Mouse (Mus musculus): ENCODE measurements at regions not wholly inside any gene's neighbourhood (a gene's known extent, or its start where the extent isn't known, plus 50 kb on each side); places are given as distances from the start of the nearest gene placed in this dataset.
"Not testable (repeated sequence)": the region's sequence is repeated elsewhere in the genome, so short reads cannot be mapped to it uniquely, and the experiment has no call there.

GRCm38 (mm10) chr13:80709531-80710306 is 173.5 kb upstream of the Arrdc3 start:
- no peaks in the 10 kb centered on the region; the same call in 1 of the 2 replicates for H3K4me1 ChIP-seq (ENCODE audit: control insufficient read depth, insufficient read depth, low read length)
- peak in 1 of 2 experiments; percentile 14 for DNase-seq
- no peaks in the 10 kb centered on the region for H3K36me3 ChIP-seq (ENCODE audit: control insufficient read depth, insufficient read depth, low read length)
- H3K79me2 ChIP-seq (replicated peaks; ENCODE audit: control insufficient read depth, insufficient read depth, low read length): no peaks in the 10 kb centered on the region
- H3K27me3 ChIP-seq (ENCODE audit: control insufficient read depth, insufficient read depth, low read length): no peaks in the 10 kb centered on the region
- intact Hi-C loops (cut with DNase I): no loop called here
- no peak overlapping the region for H3K9ac ChIP-seq (ENCODE audit: low read depth, low read length)
- WGBS: 33% methylated on average over 9 of the region's 9 CpGs
- no peak overlapping the region for H3K27ac ChIP-seq
- H3K4me3 ChIP-seq: no peak overlapping the region
- no peak for TF ChIP-seq CTCF (IDR thresholded peaks at IDR 0.05)
- no peak for TF ChIP-seq EP300 (IDR thresholded peaks at IDR 0.05; ENCODE audit: insufficient read depth, low read depth, low read length)
- TF ChIP-seq POLR2A (IDR thresholded peaks at IDR 0.05; ENCODE audit: insufficient read depth, low read depth, low read length): no peak

DNA sequence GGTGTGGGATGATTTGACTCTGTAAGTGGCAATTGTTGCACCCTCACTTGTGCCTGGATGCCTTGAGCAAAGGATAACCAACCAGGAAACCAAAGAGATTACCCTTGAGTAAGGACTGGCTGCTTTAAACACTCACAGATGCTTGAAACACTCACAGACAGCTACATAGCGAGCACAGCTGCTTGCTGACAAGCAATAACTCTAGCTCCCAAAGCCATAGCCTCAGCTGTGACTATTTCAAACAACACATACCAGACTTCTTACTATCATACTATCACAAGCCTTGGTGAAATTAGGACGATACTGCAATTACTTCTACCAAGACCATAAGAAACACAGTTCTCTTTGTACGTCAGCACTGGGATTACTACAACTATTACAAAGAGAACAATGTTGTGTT is 163.9 kb upstream of the Arrdc3 start:
- TF ChIP-seq CTCF (IDR thresholded peaks at IDR 0.05): no peak
- TF ChIP-seq EP300 (IDR thresholded peaks at IDR 0.05; ENCODE audit: insufficient read depth, low read depth, low read length): no peak
- no peak for TF ChIP-seq POLR2A (IDR thresholded peaks at IDR 0.05; ENCODE audit: insufficient read depth, low read depth, low read length)
- WGBS: 59% methylated on average over 3 of the region's 3 CpGs

GRCm38 (mm10) chr13:80723215-80724006 is 159.8 kb upstream of the Arrdc3 start:
- Histone ChIP-seq H3K4me1 (ENCODE audit: control insufficient read depth, insufficient read depth, low read length) (no peaks in the 10 kb centered on the region), H3K79me2 (replicated peaks; ENCODE audit: control insufficient read depth, insufficient read depth, low read length) (no peaks in the 10 kb centered on the region), H3K27me3 (ENCODE audit: control insufficient read depth, insufficient read depth, low read length) (no peaks in the 10 kb centered on the region), H3K4me3 (no peak overlapping the region), H3K27ac (no peak overlapping the region), H3K36me3 (ENCODE audit: control insufficient read depth, insufficient read depth, low read length) (no peaks in the 10 kb centered on the region), H3K9ac (ENCODE audit: low read depth, low read length) (no peak overlapping the region)
- 51% methylated on average over 4 of the region's 4 CpGs for WGBS
- intact Hi-C loops (cut with DNase I): no loop called here
- no peak for DNase-seq
- TF ChIP-seq CTCF (IDR thresholded peaks at IDR 0.05): no peak
- no peak for TF ChIP-seq EP300 (IDR thresholded peaks at IDR 0.05; ENCODE audit: insufficient read depth, low read depth, low read length)
- TF ChIP-seq POLR2A (IDR thresholded peaks at IDR 0.05; ENCODE audit: insufficient read depth, low read depth, low read length): no peak

More for the DNA sequence above, 163.9 kb upstream of the Arrdc3 start:
- Histone ChIP-seq H3K27me3 (ENCODE audit: control insufficient read depth, insufficient read depth, low read length) (no peaks in the 10 kb centered on the region), H3K4me3 (no peak overlapping the region), H3K79me2 (replicated peaks; ENCODE audit: control insufficient read depth, insufficient read depth, low read length) (no peaks in the 10 kb centered on the region), H3K9ac (ENCODE audit: low read depth, low read length) (no peak overlapping the region), H3K36me3 (ENCODE audit: control insufficient read depth, insufficient read depth, low read length) (no peaks in the 10 kb centered on the region), H3K4me1 (ENCODE audit: control insufficient read depth, insufficient read depth, low read length) (no peaks in the 10 kb centered on the region), H3K27ac (no peak overlapping the region)
- DNase-seq: no peak
- intact Hi-C loops (cut with DNase I): no loop called here

DNA sequence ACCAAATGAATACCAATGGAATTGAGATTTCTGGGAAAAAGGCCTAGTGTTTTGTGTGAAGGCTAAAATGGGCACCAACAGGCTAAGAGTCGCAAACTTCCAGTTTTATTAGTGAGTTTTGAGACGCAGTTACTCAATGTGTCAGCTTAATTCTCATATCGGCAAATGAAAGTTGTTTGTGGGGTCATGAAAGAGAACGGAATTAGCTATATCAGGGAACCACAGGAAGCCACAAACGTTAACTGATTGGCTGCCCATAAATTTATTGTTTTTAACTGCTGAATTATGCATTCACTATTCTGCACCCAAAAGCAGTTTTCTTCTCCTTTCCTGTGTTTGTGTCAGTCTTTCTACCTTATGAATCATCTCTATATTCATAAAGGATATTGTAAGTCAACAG is 154.0 kb upstream of the Arrdc3 start:
- WGBS: 70% methylated on average over 5 of the region's 5 CpGs
- Histone ChIP-seq H3K4me3 (no peak overlapping the region), H3K9ac (ENCODE audit: low read depth, low read length) (no peak overlapping the region), H3K79me2 (replicated peaks; ENCODE audit: control insufficient read depth, insufficient read depth, low read length) (no peaks in the 10 kb centered on the region), H3K4me1 (ENCODE audit: control insufficient read depth, insufficient read depth, low read length) (no peaks in the 10 kb centered on the region), H3K27ac (no peak overlapping the region), H3K27me3 (ENCODE audit: control insufficient read depth, insufficient read depth, low read length) (no peaks in the 10 kb centered on the region), H3K36me3 (ENCODE audit: control insufficient read depth, insufficient read depth, low read length) (no peaks in the 10 kb centered on the region)
- TF ChIP-seq EP300 (IDR thresholded peaks at IDR 0.05; ENCODE audit: insufficient read depth, low read depth, low read length) (no peak), POLR2A (IDR thresholded peaks at IDR 0.05; ENCODE audit: insufficient read depth, low read depth, low read length) (no peak), CTCF (IDR thresholded peaks at IDR 0.05) (no peak)
- intact Hi-C loops (cut with DNase I): no loop called here
- no peak for DNase-seq

GRCm38 (mm10) chr13:80745991-80746390 is 137.2 kb upstream of the Arrdc3 start:
- Histone ChIP-seq H3K4me1 (ENCODE audit: control insufficient read depth, insufficient read depth, low read length) (no peaks in the 10 kb centered on the region), H3K79me2 (replicated peaks; ENCODE audit: control insufficient read depth, insufficient read depth, low read length) (no peaks in the 10 kb centered on the region), H3K27me3 (ENCODE audit: control insufficient read depth, insufficient read depth, low read length) (no peaks in the 10 kb centered on the region), H3K27ac (no peak overlapping the region), H3K36me3 (ENCODE audit: control insufficient read depth, insufficient read depth, low read length) (no peaks in the 10 kb centered on the region), H3K9ac (ENCODE audit: low read depth, low read length) (no peak overlapping the region), H3K4me3 (no peak overlapping the region)
- TF ChIP-seq EP300 (IDR thresholded peaks at IDR 0.05; ENCODE audit: insufficient read depth, low read depth, low read length): no peak
- no peak for TF ChIP-seq POLR2A (IDR thresholded peaks at IDR 0.05; ENCODE audit: insufficient read depth, low read depth, low read length)
- TF ChIP-seq CTCF (IDR thresholded peaks at IDR 0.05): no peak
- no peak for DNase-seq
- intact Hi-C loops (cut with DNase I): loop anchor here (10.0 kb wide), 1 partner anchor 1291 kb away; no protein-coding TSS in a partner anchor
- 69% methylated on average over 2 of the region's 2 CpGs for WGBS

DNA sequence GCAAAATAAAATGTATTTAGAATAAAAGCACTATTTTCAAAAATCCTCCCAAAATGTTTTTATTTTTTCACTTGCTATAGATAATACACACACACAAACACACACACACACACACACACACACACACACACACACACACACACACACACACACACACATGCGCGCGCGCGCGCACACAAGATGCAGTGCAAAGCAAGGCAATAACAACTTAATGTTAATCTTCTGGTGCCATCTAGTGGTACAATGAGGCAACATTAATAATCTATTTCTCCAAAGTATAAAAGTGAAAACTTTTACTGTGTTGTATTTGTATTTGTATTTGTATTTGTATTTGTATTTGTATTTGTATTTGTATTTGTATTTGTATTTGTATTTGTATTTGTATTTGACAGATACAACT is 136.2 kb upstream of the Arrdc3 start:
- intact Hi-C loops (cut with DNase I): loop anchor here (10.0 kb wide), 1 partner anchor 1292 kb away; no protein-coding TSS in a partner anchor
- DNase-seq; H3K27me3 ChIP-seq (ENCODE audit: control insufficient read depth, insufficient read depth, low read length): not testable (repeated sequence)

More for the DNA sequence above, 136.2 kb upstream of the Arrdc3 start:
- H3K9ac ChIP-seq (ENCODE audit: low read depth, low read length); H3K27ac ChIP-seq; H3K4me3 ChIP-seq; H3K79me2 ChIP-seq (replicated peaks; ENCODE audit: control insufficient read depth, insufficient read depth, low read length); H3K4me1 ChIP-seq (ENCODE audit: control insufficient read depth, insufficient read depth, low read length); H3K36me3 ChIP-seq (ENCODE audit: control insufficient read depth, insufficient read depth, low read length): not testable (repeated sequence)
- TF ChIP-seq CTCF (IDR thresholded peaks at IDR 0.05): peak; percentile 59
- WGBS: 32% methylated on average over 6 of the region's 6 CpGs

Measured in heart, adult 2 months (tissue).